Mouse (Mus musculus): Measurements from ENCODE around the gene Egfl7.

The Egfl7 gene

DNA sequence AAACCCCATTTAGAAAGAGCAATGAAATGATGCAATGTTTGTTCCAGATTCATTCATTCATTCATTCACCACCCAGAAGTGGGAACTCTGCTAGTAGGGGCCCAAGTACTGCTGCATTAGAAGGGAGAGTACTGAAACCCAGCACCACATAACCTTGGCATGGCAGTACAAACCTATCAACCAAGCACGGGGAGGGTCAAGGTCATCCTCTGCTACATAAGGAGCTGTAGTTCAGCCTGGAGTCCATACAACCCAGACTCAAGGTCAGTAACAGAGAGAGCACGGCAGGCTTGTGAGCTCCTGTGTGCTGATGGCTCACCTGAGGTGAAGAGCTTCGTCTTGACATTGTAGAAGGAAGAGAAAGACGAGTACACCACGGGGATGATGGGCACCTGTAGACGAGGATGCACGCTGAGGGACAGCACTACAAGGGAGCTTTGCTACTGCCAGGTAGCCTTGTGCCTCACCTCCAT is 14.7 kb downstream of the Egfl7 start:
- no peak for DNase-seq (ENCODE audit: low spot score)

DNA sequence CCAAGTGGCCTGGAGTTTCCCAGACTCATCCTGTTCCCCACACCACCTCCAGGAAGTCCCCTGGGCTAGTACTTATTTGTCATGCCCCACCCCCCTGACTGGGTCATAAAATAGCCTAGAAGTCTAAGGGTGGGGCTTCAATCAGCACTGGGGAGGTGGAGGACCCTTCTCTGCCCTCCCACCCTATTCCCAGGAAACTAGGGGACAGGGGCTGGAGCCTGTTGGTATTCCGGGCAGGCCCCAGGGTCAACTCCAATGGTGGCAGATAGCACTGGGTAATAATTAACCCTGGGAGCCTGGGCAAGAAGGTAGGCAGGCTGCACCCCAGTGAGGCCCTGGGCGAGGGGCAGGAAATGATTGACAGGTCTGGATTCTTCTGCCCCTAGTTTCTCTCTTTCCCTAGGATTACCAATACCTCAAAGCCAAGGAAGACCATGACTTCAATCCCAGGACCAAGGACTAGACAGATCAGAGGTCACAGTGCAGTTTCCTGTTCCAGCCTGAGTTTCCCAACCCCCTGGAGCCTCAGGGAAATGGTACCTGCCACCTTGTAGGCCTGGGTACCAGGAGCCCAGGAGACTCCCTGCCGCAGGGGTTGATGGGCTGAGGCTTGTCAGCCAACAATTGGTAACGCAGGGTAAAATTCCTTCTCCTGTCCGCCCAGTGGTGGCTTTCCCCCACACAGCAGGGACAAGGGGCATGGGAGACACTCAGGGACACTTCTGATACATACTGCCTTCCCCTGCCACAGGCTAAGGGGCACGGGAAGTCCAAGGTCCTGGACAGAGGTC is 15.3 kb downstream of the Egfl7 start:
- no peak for DNase-seq (ENCODE audit: low spot score)

DNA sequence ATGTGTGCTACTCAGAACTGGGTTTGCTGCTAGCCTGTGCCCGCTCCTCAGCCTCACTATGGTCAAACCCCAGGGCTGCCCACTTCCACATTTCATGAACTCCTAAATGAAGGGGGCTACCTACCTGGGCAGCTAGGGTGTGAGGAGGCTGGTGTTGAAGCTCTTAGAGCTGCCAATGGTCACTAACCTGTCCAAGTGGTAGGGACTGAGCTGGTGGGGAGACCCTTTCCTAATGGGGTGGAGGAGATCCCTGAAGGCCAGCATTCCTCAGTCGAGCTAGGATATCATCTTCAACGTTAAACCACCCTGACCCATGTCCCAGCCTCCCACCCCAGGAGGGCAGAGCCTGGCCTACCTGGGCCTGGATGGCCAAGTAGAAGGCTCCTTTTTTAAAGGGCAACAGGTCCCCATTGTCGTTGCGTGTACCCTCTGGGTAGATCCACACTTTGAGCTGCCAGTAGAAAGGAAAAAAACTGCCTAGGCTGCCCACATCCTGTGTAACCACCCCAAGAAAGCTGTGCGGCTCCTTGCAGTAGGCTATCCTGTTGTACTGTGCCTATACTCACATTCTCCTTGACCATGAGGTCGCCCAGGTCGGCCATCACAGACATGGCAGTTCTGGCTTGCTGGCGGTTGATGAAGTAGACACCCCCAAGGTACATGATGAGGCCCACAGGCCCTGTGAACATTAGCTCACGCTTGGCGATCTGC is 16.1 kb downstream of the Egfl7 start:
- DNase-seq (ENCODE audit: low spot score) = no peak

DNA sequence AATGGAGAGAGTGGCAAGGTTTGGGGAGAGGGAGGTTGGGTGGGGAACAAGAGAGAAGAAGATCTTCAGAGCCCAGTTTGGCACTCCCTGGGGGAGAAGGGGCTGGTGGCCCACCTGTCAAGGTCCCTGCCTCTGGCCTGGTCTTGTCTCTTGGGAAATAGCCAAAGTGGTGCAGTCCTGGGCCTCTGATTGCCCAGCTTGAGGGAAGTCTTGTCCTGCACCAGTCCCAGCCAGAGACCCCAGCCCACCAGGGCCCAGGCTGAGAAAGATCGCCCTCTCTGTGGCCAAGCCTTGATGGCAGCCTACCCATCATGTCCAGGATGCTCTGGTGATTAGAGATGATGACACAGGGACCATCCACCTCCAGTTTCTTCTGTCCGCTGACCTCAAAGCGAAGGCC is 17.1 kb downstream of the Egfl7 start:
- DNase-seq (ENCODE audit: low spot score) = no peak

DNA sequence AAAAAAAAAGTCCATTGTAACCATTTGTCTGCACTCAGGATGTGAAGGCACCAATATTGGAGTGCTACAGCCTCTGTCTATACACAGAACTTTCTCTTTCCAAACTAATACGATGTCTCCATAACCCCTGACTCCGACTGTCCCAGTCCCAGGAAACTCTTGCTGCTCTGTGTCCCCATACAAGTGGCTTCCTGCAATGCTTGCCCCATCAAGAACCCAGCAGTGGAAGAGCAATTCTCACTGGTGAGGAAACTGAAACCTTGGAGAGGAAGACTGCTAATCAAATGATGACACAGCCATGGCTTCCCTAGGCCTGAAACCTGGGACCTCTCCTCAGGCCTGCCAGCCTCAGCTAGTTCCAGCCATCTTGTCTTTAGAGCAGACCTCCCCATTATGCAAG is 18.0 kb downstream of the Egfl7 start:
- DNase-seq (ENCODE audit: low spot score) = no peak

DNA sequence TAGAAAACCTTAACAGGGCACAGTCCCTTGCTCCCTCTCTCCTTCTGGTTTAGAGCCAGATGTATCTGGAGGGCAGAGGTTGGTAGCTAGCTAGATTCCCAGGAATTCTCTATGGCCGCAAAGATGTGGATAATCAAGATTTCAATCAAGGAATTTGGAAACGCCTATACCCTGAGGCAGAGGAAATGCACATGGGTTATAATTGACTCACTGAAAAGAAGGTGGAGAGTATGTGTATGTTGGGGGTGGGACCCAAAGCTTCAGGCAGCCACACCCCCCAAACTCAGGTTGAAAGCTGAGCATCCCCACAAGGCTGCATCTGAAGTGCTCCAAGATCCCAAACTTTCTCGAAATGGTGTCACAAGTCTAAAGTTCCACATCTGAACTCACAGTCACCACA is 18.6 kb downstream of the Egfl7 start:
- DNase-seq (ENCODE audit: low spot score) = no peak

DNA sequence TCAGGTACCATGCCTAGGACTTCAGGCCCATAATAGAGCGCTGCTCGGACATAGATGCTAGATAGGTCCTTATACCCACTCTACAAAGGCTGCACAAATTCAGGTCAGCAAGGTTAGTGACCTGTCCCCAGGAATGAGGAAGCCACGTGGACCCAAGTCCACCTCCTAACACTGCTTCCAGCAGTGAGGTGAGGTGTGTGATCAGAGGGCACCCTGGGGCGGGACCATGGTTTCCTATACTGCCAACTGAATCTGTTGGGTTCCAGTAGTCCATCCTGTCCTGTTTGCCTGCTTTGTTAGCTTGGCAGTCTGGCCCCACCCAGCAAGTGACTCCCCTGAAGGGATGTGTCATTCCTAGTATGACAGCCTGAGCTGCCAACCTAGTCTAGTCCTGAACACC is 20.2 kb downstream of the Egfl7 start:
- DNase-seq (ENCODE audit: low spot score) = no peak

DNA sequence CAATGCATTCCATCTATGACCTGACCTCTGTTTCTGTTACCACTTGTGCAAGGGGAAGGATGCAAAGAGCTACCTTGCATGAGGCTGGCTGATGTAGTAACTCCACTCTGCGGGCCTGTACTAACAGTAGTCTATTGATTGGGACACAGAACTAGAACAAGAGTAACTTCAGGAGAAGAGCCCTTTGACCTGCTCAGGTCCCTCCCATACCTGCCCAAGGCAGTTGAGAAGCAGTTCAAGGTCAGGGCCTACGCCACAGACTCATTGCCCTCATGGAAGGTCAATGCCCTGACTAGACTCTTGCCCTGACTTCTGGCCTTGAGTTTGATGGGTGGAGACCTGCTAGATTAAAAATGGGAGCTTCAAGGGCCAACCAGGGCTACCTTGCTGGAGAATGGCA is 20.9 kb downstream of the Egfl7 start:
- no peak for DNase-seq (ENCODE audit: low spot score)

DNA sequence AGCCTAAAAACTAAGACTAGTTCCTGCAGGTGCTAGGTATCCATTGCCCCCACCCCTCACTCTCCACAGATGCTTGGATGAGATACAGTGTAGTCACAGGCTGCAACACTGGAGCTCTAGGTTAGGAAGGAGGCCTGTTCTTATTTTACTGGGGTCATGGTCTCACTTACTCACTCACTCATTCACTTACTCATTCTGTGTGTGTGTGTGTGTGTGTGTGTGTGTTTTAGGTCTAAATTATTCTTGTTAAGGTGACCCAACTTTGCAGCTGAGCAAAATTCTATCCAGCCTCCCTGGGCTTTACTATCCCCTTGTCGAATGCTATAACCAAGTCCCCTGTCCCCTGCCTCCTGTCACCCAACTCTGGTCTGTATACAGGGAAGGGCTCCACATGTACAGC is 21.8 kb downstream of the Egfl7 start:
- no peak for DNase-seq (ENCODE audit: low spot score)

DNA sequence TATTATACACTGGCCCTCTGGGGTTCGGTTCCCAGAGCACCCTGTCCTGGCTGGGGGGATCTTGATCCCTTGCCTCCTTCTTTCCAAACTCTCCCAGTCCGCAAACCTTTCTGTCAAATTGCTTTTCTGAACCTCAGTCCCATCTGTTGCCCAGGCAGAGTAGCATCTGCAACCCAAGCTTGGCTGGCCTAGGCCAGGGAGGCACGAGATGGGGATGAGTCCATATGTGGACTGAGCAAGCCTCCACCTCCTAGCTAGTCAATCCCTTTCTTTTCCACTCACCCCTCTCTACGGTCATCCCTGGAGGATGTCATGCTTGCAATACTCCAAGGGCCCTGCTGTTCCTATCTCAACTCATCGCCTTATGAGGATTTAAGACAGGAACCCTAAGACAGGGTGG is 22.8 kb downstream of the Egfl7 start:
- no peak for DNase-seq (ENCODE audit: low spot score)

DNA sequence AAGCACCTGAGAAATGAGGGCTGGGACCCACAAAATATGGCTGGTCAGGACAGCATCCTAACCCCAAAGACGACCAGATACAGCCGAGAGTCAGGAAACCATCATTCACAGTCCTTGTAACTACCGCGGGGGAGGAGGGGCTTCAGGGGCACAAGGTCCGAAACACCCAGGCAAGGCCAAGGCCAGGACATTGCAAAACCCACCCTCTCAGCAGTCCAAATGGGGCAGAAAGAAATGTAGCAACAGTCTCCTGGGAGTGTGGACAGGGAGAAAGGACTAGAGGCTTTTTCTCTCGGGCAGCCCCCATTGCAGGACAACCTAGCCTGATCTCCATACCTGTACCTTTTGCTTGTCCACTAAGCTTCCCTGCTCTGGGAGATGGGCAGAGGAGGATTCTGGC is 23.3 kb downstream of the Egfl7 start:
- no peak for DNase-seq (ENCODE audit: low spot score)

DNA sequence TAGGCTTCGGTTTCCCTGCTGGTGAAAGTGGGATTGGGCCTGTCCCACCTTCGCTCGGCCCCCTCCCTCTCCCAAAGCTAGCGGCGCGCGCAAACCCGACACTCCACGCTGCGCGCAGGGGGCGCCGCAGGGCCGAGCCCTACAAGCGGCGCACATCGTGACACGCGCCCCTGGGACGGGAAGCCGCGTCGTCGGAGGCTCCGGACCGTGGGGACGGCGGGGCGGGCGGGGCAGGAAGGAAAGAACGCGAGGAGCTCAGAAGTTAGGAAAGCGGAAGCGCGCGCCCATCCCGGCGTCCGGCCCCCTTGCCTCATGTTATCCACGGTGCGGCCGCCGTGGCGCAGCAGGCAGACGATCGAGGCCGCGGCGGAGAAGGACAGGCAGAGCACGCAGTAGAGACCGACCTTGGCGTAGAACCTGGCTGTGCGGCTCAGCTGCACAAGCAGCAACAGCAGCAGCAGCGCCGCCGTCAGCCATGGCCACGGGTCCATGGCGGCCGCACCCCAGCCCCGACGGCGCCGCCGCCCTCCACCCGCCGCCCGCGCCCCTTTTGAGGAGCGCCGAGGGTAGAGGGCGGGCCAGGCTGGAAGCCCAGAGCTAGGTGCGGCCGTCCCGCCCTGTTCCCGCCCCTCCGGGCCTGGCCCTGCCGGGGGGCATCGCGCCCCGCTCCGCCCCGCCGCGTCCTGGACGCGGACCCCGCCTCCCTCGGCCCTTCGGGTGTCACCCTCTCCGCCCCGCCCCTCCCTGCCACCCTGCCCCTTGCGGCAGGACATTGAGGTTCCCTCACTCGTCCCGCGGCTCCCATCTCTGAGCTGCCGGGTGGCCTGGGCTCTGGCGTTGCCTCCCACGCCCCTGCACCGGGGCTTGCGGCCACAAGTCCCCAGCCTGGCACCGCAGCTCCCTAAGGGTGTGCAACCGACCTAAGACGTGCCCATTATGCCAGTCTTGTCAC is 24.2 kb downstream of the Egfl7 start, which contains the start of gene Agpat2:
Agpat2 (minus strand) TSS at position 698 of the 952 bp plus-strand sequence.
- DNase-seq (ENCODE audit: low spot score) = no peak

DNA sequence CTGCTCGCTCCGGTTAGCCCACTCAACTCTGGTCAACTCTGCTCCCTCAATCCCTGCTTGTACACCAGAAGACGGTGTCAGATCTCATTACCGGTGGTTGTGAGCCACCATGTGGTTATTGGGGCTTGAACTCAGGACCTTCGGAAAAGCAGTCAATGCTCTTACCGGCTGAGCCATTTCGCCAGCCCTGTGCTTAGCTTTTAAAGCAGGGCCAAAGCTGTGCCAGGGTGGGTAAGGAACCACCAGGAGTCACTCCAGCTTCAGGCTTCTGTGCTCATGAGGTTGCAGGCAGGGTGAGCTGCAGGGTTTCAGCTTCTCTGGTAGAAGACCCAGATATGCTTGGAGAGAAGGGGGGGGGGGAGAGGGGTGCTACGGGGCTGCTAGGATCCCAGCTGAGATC is 25.5 kb downstream of the Egfl7 start:
- DNase-seq (ENCODE audit: low spot score) = no peak

DNA sequence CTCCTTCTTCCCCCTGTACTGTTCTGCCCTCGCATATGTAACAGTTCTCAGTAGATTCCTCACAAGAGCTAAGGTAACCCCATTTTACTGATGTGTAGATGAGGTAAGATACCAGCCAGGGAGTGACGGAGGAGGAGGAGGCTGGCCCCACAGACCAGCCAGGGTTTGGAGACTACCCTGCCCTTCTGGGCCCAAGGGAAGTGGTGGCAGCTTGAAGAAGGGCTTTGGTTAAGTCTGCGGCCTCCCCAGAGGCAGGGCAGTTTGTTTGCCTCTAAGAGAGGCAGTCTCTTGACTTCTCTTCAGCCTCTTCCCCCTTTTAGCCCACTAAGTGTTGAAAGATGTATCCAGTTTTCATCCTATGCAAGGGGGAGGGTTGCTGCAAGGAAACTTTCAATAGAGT is 26.8 kb downstream of the Egfl7 start:
- DNase-seq (ENCODE audit: low spot score) = no peak

DNA sequence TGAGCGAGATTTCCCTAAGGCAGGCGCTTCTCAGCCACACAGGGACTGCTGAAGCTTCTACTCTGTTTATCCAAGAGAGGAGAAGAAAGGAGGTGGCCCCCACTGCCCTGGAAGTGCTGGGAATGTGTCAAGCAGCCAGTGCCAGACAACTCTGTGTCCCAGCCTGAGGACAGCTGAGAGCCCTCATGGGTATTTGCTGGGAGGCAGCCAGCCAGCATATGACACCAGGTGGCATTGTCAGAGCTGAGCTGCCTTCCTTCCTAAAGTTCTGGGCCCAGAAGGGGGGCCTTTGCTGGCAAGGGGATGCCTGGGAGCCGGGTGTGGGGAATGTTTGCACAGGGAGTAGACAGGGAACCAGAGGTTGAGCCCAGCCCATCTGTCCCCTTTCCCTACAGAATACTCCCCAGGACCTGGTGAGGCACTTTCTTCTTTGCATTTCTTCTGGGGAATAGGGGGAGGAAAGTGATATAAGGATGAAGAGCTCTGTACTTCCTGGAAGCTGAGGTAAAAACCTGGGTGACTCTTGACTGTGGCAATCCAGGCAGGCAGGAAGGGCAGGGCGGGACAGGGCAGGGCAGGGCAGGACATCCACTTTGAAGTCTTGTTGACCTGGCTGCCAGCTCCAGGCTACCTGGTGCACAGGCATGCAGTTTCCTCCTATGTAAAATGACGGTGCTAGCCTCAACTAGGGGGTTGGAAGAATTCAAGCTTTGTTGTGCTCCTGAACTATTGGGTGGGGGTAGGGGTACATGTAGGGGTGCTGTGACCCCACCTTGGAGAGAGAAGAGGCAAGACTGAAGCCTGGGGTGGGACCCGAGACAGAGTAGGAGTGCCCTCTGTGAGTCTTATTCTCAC is 27.5 kb downstream of the Egfl7 start:
- DNase-seq (ENCODE audit: low spot score) = no peak

DNA sequence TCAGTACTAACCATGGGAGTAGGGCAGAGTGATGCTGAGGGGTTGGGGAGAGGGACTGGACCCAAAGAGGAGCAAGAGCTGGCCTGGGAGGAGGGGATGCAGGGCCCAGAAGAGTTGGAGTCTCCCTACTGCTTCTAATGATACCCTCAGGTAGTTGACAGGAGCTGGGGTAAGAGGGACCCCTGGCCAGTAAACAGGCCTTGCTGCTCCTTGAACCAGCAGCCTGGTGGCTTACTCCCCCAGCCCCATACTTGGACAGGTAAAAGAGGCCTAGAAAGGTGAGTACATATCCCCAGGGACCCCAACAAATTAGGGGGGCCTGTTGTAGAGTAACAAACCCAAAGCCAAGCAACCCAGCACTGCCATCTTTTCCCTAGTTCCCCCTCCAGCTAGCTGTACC is 29.0 kb downstream of the Egfl7 start:
- no peak for DNase-seq (ENCODE audit: low spot score)

DNA sequence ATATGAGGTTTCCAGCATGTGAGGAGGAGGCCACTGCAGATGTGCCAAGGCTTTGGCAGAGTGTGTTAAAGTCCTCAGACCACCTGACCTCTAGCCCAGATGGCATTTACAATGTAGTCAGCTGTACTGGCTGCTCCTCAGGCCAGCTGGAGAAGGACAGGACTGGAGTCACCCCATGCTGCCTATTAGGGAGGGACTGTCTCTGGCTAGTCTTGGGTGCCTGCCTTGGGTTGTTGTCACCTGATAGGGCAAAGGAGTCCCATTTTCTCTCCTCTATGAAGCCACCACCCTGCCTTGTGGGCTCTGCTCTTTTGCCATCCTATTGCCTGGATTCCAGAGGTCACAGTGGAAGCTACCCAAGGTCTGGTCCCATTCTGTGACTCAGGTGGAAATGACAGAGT is 29.4 kb downstream of the Egfl7 start:
- no peak for DNase-seq (ENCODE audit: low spot score)

DNA sequence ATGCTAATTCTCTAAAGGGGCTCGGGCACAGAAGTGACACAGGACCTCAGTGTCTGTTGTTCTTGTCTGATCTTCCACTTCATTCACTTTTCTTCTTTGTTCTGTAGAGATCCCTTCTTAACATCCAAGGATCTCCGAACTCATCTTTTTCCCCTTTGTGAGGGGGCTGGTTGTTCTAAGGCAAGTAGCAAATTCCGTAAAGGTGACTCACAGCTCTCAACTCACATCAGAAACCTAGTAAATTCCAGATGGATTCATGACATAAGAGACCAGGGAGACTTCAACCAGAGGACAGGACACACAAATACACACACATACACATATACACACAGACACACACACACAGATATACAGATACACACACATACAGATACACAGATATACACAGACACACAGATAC is 30.7 kb downstream of the Egfl7 start:
- DNase-seq (ENCODE audit: low spot score) = no peak

DNA sequence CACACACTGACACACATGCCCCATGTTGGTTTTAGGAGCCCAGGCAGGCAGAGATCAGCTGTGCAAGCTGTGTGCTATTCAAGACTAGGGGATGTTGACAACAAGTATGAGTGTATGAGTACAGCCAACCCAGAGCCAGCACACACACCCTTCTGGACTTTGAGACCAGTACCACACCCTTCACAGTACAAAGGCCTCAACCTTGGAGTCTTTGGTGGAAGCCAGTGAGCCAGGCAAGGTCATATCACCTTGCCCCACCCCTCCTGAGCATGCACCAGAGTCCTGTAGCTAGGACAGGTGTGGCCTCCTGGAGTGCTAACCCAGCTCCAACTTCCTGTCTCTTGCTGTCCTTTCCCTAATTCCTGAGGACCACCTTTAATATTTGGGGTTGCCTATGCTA is 31.2 kb downstream of the Egfl7 start:
- no peak for DNase-seq (ENCODE audit: low spot score)

DNA sequence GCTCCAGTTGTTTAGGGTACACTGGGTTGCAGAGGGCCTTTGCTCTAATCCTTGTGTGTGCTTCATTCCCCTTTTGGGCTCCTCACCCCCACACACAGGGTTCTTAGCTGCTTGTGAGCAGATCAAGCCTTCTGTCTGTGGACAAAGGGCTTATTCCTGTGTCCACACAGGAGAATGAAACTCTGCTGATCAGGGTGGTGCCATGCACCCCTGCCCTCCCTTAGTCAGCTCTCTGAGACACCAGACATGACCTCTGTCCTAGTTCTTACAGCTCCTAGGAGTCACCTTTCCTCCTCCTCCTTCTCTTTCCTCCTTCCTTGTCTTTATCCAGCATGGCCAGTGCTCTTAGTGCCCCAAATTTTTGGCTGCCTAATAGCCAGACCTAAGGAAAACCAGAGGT is 32.1 kb downstream of the Egfl7 start:
- no peak for DNase-seq (ENCODE audit: low spot score)

DNA sequence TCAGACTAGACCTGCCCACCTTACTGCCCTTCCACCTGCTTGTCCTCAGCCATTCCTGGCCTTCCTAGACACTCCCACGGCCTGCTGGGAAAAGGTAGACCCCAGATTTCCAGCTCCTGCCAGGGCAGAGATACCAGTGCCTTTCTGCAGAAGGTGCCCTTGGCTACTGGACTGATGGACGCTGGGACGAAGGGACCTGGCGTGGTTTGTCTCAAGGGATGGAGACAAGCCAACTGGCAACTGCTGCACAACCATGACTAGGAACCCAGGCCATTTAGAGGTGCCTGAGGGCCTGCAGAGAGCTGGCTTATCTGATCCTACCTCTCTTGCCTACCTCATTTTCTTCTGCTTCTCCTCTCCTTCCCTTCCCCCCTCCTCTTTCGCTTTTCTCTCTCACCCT is 35.1 kb downstream of the Egfl7 start:
- no peak for DNase-seq (ENCODE audit: low spot score)

Data from left cerebral cortex, adult 11 months (tissue).